Mouse (Mus musculus) colon, adult 2 months (tissue): ENCODE measurements around the gene Gfy. TPM values are rescaled to one million over a fixed set of nuclear protein-coding genes. Genes with fewer than 3 reads are reported as not detected.

ENCODE experiments used
- polyA plus RNA-seq: library from polyadenylated mRNA; depleted of rRNA; stranded (reverse); fragments of >200 nt; gene quantifications from 2 replicates; pipeline ENCODE4 v1.2.3, GENCODE M21; 2012; rRNA removed

The Gfy gene
- polyA plus RNA-seq, result not detected in 2 replicates

GRCm38 (mm10) chr7:45179469-45179868, at the start of gene Gfy:
TSS of gene Gfy (minus strand) at chr7:45179569.

GRCm38 (mm10) chr7:45215673-45216441, 36.5 kb upstream of the Gfy start, which contains the start of gene Tead2:
TSS of gene Tead2 (plus strand) at chr7:45215753.

GRCm38 (mm10) chr7:45211851-45212251, 32.5 kb upstream of the Gfy start, which contains the start of gene Dkkl1:
TSS of gene Dkkl1 (minus strand) at chr7:45212147.

GRCm38 (mm10) chr7:45204380-45205143, 25.2 kb upstream of the Gfy start, which contains the start of gene Ccdc155:
TSS of gene Ccdc155 (minus strand) at chr7:45204892.

GRCm38 (mm10) chr7:45180896-45181477, 1.6 kb upstream of the Gfy start, which contains the start of gene Pth2:
TSS of gene Pth2 (plus strand) at chr7:45180995.

GRCm38 (mm10) chr7:45163735-45164490, 15.5 kb downstream of the Gfy start, which contains the start of gene Slc17a7:
TSS of gene Slc17a7 (plus strand) at chr7:45163949.

GRCm38 (mm10) chr7:45154096-45154992, 25.0 kb downstream of the Gfy start, which contains the start of the genes Pih1d1 and Aldh16a1:
TSS of gene Pih1d1 (plus strand) at chr7:45154303.
TSS of gene Aldh16a1 (minus strand) at chr7:45154584.

GRCm38 (mm10) chr7:45135993-45136567, 43.3 kb downstream of the Gfy start, which contains the start of the genes Gm45713 and Flt3l:
TSS of gene Gm45713 (minus strand) at chr7:45136231.
TSS of gene Flt3l (minus strand) at chr7:45136432.

GRCm38 (mm10) chr7:45128624-45129246, 50.6 kb downstream of the Gfy start, which contains the start of gene Rpl13a:
TSS of gene Rpl13a (minus strand) at chr7:45128761.

Other genes starting within 250 kb of the Gfy start
- not detected in 2 replicates for gene Tsks, start 236.4 kb downstream of the Gfy start, polyA plus RNA-seq
- gene Cpt1c, start 204.7 kb downstream of the Gfy start, polyA plus RNA-seq, result 14.6 and 20.4 TPM in 2 replicates
- gene Prmt1, start 193.0 kb downstream of the Gfy start, polyA plus RNA-seq, result 75.9 and 81.7 TPM in 2 replicates
- gene Irf3, start 181.9 kb downstream of the Gfy start, polyA plus RNA-seq, result 114 and 134 TPM in 2 replicates
- 32.2 and 35.0 TPM in 2 replicates for gene Bcl2l12, start 180.9 kb downstream of the Gfy start, polyA plus RNA-seq
- gene Scaf1, start 163.2 kb downstream of the Gfy start, polyA plus RNA-seq, result 82.6 and 102 TPM in 2 replicates
- 123 and 160 TPM in 2 replicates for gene Rras, start 161.6 kb downstream of the Gfy start, polyA plus RNA-seq
- gene Prr12, start 126.7 kb downstream of the Gfy start, polyA plus RNA-seq, result 7.7 and 10.0 TPM in 2 replicates
- gene Nosip, start 117.1 kb downstream of the Gfy start, polyA plus RNA-seq, result 98.1 and 100 TPM in 2 replicates
- 140 and 174 TPM in 2 replicates for gene Prrg2, start 116.9 kb downstream of the Gfy start, polyA plus RNA-seq
- gene Rcn3, start 87.3 kb downstream of the Gfy start, polyA plus RNA-seq, result 118 and 163 TPM in 2 replicates
- gene Fcgrt, start 75.7 kb downstream of the Gfy start, polyA plus RNA-seq, result 83.0 and 96.0 TPM in 2 replicates
- 149 and 231 TPM in 2 replicates for gene Rps11, start 55.1 kb downstream of the Gfy start, polyA plus RNA-seq
- gene Rpl13a, start 50.8 kb downstream of the Gfy start, polyA plus RNA-seq, result 1,458 and 1,702 TPM in 2 replicates
- 0.47 and 0.50 TPM in 2 replicates for gene Gm45713, start 43.3 kb downstream of the Gfy start, polyA plus RNA-seq
- 43.2 and 54.5 TPM in 2 replicates for gene Flt3l, start 43.1 kb downstream of the Gfy start, polyA plus RNA-seq
- 54.6 and 63.2 TPM in 2 replicates for gene Pih1d1, start 25.3 kb downstream of the Gfy start, polyA plus RNA-seq
- 107 and 124 TPM in 2 replicates for gene Aldh16a1, start 25.0 kb downstream of the Gfy start, polyA plus RNA-seq
- gene Slc17a7, start 15.6 kb downstream of the Gfy start, polyA plus RNA-seq, result 0.09 and 0.20 TPM in 2 replicates
- not detected in 2 replicates for gene Pth2, start 1.4 kb upstream of the Gfy start, polyA plus RNA-seq
- gene Ccdc155, start 25.3 kb upstream of the Gfy start, polyA plus RNA-seq, result 0.05 TPM in 1 of 2 replicates, not detected in the other
- 1.3 and 2.3 TPM in 2 replicates for gene Dkkl1, start 32.6 kb upstream of the Gfy start, polyA plus RNA-seq
- 10.7 and 13.9 TPM in 2 replicates for gene Tead2, start 36.2 kb upstream of the Gfy start, polyA plus RNA-seq
- 34.3 and 38.4 TPM in 2 replicates for gene Cd37, start 59.5 kb upstream of the Gfy start, polyA plus RNA-seq
- not detected in 2 replicates for gene Slc6a16, start 61.5 kb upstream of the Gfy start, polyA plus RNA-seq
- gene Slc6a21, start 97.9 kb upstream of the Gfy start, polyA plus RNA-seq, result not detected in 2 replicates
- gene Trpm4, start 154.2 kb upstream of the Gfy start, polyA plus RNA-seq, result 204 and 260 TPM in 2 replicates
- gene Hrc, start 155.7 kb upstream of the Gfy start, polyA plus RNA-seq, result 0.21 and 0.75 TPM in 2 replicates
- gene Ppfia3, start 187.4 kb upstream of the Gfy start, polyA plus RNA-seq, result 103 and 110 TPM in 2 replicates
- 4.7 and 8.2 TPM in 2 replicates for gene Lin7b, start 191.0 kb upstream of the Gfy start, polyA plus RNA-seq
- gene Snrnp70, start 216.2 kb upstream of the Gfy start, polyA plus RNA-seq, result 207 and 209 TPM in 2 replicates
- 0.08 and 0.09 TPM in 2 replicates for gene Kcna7, start 226.1 kb upstream of the Gfy start, polyA plus RNA-seq
- gene Ntf5, start 234.1 kb upstream of the Gfy start, polyA plus RNA-seq, result 0.21 and 0.22 TPM in 2 replicates
- gene Lhb, start 241.3 kb upstream of the Gfy start, polyA plus RNA-seq, result not detected in 2 replicates